Mouse (Mus musculus) spleen, adult 10 weeks (tissue): ENCODE results near the gene Lipo1. TPM values are rescaled to one million over a fixed set of nuclear protein-coding genes. Genes with fewer than 3 reads are reported as not detected.

ENCODE experiments used
- polyA plus RNA-seq: library from polyadenylated mRNA; stranded (reverse); fragments of 350-450 nt; fragmentation: Illumina TruSeq; extraction: RNeasy Lipid Tissue Mini Kit (QIAGEN cat#74804); gene quantifications from one replicate; pipeline ENCODE4 v1.2.3, GENCODE M21; 2015; ENCODE audit warnings: low replicate concordance; ENCODE audit not compliant: insufficient read depth

Lipo1 gene
- not detected for polyA plus RNA-seq

DNA sequence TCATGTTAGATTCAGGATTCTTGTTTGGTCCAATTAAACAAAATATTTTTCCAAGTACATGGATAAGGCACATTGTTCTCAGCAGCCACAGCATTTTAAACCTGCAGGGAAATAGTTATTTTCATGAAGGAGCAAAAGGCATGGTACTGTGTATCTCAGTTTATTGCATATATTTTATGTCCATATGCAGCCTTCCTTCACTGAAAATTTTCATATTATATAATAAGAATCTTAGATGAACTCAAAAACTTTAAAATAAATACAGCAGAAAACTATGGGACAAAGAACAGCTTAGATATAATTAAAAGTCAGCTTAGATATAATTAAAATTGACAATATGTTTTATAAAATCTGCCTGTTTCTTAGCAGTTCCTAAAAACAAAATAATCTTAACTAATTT, at the start of gene Lipo1:
Gene Lipo1 (minus strand): TSS at position 101 of the 400 bp plus-strand sequence.

DNA sequence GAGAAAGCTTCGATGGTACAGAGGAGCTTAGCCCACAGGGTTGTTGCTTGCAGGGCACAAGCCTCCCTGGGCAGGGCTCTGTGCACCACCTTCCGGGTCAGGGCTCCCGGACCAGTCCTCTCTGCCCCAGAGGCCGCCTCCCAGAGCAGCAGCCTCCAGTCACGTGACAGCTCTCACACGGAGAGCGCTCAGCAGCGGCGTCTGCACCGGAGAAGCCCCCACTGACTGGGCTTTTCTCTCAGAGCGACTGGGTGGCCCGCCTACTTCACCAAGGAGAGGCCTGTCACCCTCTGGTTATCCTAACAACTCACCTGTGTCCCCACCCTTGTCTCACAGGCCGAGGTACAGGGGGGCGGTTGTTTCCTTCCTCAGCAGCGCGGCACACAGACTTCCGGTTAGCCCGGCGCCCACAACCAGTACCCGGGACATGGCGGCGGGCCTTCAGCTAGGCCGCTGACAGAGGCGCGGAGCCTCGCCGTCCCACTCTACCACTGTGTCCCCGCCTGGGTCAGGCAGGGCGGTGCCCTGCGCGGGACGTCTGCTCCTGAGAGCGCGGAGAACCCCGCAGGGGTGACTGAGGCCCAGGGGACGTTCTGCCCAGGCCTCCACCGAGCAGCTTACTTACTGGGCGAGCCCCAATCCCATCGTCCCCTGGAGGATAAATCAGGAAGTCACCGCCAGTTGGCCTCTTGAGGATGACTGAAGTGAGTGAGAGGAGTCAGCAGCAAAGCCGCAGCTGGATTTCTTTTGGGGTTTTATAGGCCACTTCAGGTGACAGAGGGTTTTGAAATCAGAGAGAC, 25.8 kb downstream of the Lipo1 start, which contains the start of gene Lipo3:
Gene Lipo3 (minus strand): TSS at position 665 of the 800 bp plus-strand sequence.

DNA sequence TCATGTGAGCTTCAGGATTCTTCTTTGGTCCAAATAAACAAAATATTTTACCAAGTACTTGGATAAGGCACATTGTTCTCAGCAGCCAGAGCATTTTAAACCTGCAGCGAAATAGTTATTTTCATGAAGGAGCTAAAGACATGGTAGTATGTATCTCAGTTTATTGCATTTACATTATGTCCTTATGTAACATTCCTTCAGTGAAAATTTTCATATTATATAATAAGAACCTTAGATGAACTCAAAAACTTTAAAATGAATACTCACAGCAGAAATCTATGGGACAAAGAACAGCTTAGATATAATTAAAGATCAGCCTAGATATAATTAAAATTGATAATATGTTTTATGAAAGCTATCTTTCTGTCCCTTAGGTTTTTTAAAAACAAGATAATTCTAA, 36.0 kb downstream of the Lipo1 start, which contains the start of gene Lipo2:
Gene Lipo2 (minus strand): TSS at position 101 of the 400 bp plus-strand sequence.

Other genes with a start within 250 kb of the Lipo1 start
- gene Gm8978, start 162.2 kb downstream of the Lipo1 start, polyA plus RNA-seq = not detected
- gene Lipo2, start 36.1 kb downstream of the Lipo1 start, polyA plus RNA-seq = 0.14 TPM
- gene Lipo3, start 25.5 kb downstream of the Lipo1 start, polyA plus RNA-seq = 22.6 TPM
- gene Lipf, start 173.7 kb upstream of the Lipo1 start, polyA plus RNA-seq = not detected
- gene Lipk, start 220.8 kb upstream of the Lipo1 start, polyA plus RNA-seq = not detected